Comparison of ENCODE assay signal across 25 mouse cellular contexts in genomic region chrX:107298761-107299160, GRCm38 (mm10). TPM values are rescaled to one million over a fixed set of nuclear protein-coding genes. Genes with fewer than 3 reads are reported as not detected.
"Had no signal": no experiment of that assay in that cellular context is flagged by ENCODE, and none has a peak within 500 bp of the region (broad histone marks: within the 10 kb centered on the region; RNA-seq: fewer than 3 reads in every experiment).

No protein-coding gene starts in this region.

- ATAC-seq: liver, postnatal 0 days; lung, postnatal 0 days had no signal

- H3K4me3 ChIP-seq: kidney, embryonic 15.5 days; left cerebral cortex, adult 2 months; limb, embryonic 12.5 days; limb, embryonic 15.5 days; neural tube, embryonic 12.5 days; neural tube, embryonic 15.5 days; stomach, embryonic 15.5 days had no signal

- H3K27me3 ChIP-seq: kidney, embryonic 15.5 days; limb, embryonic 12.5 days; limb, embryonic 15.5 days; neural tube, embryonic 12.5 days; neural tube, embryonic 15.5 days; stomach, embryonic 15.5 days had no signal

- H3K4me2 ChIP-seq: kidney, embryonic 15.5 days; limb, embryonic 12.5 days; limb, embryonic 15.5 days; liver, embryonic 11.5 days; lung, embryonic 14.5 days; midbrain, embryonic 11.5 days; neural tube, embryonic 12.5 days; neural tube, embryonic 15.5 days; stomach, embryonic 15.5 days had no signal

- H3K4me1 ChIP-seq: kidney, embryonic 15.5 days; limb, embryonic 12.5 days; limb, embryonic 15.5 days; neural tube, embryonic 12.5 days; neural tube, embryonic 15.5 days; stomach, embryonic 15.5 days had no signal

- H3K36me3 ChIP-seq: kidney, embryonic 15.5 days; limb, embryonic 12.5 days; limb, embryonic 15.5 days; neural tube, embryonic 12.5 days; neural tube, embryonic 15.5 days; stomach, embryonic 15.5 days had no signal

- H3K9me3 ChIP-seq: kidney, embryonic 15.5 days; limb, embryonic 12.5 days; limb, embryonic 15.5 days; neural tube, embryonic 12.5 days; neural tube, embryonic 15.5 days; stomach, embryonic 15.5 days had no signal

- DNase-seq: kidney, adult 8-10 months; kidney, postnatal 10 days; kidney, postnatal 36 days; layer of hippocampus, postnatal 36 days; left cerebral cortex, postnatal 4 days; liver, postnatal 0 days; lung, embryonic 14.5 days; midbrain, embryonic 14.5 days; right cerebral cortex, postnatal 4 days; thymus, postnatal 25 days had no signal

- H3K9ac ChIP-seq: kidney, embryonic 15.5 days; limb, embryonic 12.5 days; limb, embryonic 15.5 days; liver, embryonic 14.5 days; liver, postnatal 0 days; lung, embryonic 14.5 days; neural tube, embryonic 12.5 days; neural tube, embryonic 15.5 days; stomach, embryonic 15.5 days had no signal

- H3K27ac ChIP-seq: kidney, embryonic 15.5 days; left cerebral cortex, adult 2 months; limb, embryonic 12.5 days; limb, embryonic 15.5 days; liver, embryonic 14.5 days; macrophage; neural tube, embryonic 12.5 days; neural tube, embryonic 15.5 days; stomach, embryonic 15.5 days had no signal

RNA-seq across cellular contexts. Expression of gene Gpr174, which starts 43.1 kb away (rescaled TPM):
- total RNA-seq: layer of hippocampus, adult 8-10 months; layer of hippocampus, postnatal 10 days; layer of hippocampus, postnatal 36 days; left cerebral cortex, adult 2 months; left cerebral cortex, postnatal 10 days had no signal
- polyA plus RNA-seq: limb, embryonic 12.5 days; lung, embryonic 14.5 days; lung, postnatal 0 days; macrophage; neural tube, embryonic 15.5 days had no signal
